Mouse (Mus musculus) frontal cortex, postnatal 10 days (tissue): ENCODE results near the gene Pecr.
"Not testable (repeated sequence)": the region's sequence is repeated elsewhere in the genome, so short reads cannot be mapped to it uniquely, and the experiment has no call there.

Experiments used
- DNase-seq, 2 experiments: peaks; one replicate each; pipeline ENCODE4 v3.0.0; 2022; ENCODE audit warnings: low spot score in 2 of 2, mixed read lengths in 1 of 2

Gene Pecr

DNA sequence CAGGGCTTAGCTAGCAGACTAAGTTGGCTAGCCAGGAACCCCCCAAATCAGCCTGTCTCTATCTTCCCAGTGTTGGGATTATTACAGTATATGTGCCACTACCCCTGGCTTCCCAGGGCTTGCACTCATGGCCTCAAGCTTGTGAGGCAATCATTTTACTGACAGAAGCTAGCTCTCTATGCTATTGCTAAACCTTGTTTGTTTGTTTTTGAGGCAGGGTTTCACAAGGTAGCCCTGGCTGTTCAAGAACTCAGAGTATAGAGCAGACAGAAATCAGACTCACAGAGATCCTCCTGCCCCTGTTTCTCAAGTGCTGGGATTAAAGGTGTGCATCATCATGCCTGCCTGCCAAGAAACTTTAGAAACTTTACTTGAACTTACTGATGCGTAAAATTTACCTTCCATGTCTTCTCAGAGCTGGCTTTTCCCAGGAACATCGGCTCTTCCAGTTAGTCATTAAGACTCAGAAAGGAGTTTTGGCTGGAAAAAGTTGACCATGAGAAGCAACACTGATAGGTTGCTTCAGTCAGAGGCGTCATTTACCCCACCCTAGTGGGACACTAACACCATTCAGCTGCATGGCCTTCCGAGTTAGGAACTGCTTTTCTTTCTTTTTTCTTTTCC lies 4.5 kb upstream of the Pecr start:
- no peak for DNase-seq

- DNase-seq: no peak
Observed at GRCm38 (mm10) chr1:72287893-72288292, 3.8 kb upstream of the Pecr start.

DNA sequence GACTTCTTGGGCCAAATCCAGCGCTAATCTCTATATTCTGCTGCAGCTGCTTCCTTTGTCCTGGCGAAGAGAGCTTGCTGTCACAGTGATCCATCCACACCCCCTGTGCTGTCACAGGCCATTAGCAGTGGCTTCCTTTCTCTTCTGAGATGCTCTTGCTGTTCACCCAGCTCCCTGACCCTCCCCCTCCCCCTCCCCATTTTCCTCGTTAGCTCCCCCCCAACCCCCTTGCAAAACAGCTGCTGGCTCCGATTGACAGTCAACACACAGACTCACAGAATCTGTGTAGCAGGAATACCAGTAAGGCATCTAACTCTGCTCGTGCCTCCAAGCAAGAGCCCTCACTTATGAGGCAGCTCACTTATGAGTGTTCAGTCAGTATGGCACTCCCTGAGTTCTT lies 2.8 kb upstream of the Pecr start:
- DNase-seq: peak in 1 of 2 experiments; percentile 26

DNA sequence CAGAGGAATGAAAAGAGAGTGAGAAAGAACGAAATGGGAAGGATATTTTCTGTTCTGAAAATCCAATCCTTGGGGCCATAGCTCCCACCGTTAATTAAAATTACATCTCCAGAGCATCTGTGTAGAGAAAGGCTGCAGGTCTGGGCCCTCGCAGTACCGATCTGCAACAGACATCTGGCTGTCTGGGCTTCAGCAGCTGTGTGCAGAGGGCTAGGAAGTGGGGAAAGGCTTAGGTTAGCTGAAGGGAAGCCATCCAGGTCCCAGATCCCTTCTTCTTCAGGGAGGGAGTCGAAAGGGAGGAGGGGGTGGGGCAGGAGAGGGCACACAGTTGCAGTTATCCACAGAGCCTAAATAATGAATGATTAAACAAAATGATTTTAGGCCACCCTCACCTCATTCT lies 425 bp upstream of the Pecr start:
- DNase-seq: no peak

DNA sequence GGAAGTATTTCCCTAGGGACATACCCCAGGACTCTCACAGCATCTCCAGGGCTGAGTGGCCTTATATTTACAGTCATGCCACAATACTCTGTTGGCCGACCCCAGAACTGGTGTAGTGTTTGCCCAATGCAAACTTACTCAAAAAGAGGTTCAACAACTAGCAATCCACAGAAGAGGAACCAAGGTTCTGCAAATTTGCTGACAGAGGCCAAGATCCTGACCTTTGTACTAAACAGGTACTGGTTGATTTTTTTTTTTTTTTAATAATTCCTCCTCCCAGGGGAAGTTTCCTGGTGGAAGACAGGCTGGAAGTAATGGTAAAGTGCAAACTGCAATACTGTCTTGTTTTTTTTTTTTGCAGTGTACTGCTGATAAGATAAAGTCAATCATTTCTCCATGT lies 1.5 kb downstream of the Pecr start:
- DNase-seq: no peak

- DNase-seq: no peak
Observed at GRCm38 (mm10) chr1:72278085-72278484, 6.0 kb downstream of the Pecr start.

DNA sequence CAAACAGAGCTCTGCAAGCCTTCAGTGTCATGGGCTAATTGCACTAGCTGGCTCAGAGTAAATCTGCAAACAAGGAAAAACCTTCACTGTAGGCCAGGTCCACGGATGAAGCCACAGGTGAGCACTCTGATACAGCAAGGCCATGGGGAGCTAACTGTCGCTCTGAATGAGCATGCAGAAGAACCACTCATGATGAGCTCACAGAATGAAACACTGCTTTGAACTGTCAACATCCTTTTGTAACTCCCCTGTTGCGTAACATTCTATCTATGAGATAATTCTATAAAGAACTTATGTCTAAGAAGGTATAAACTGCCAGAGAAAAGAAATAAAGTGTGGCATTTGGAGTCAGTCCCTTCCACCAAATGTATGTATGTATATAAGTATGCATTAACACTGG lies 21.0 kb downstream of the Pecr start:
- no peak for DNase-seq

- DNase-seq: no peak
Observed at GRCm38 (mm10) chr1:72256381-72257256, 27.5 kb downstream of the Pecr start.

- no peak for DNase-seq
Observed at GRCm38 (mm10) chr1:72255854-72256175, 28.3 kb downstream of the Pecr start.

GRCm38 (mm10) chr1:72255062-72255853 lies 28.9 kb downstream of the Pecr start:
- peak; percentile 47 to 75 for DNase-seq

DNA sequence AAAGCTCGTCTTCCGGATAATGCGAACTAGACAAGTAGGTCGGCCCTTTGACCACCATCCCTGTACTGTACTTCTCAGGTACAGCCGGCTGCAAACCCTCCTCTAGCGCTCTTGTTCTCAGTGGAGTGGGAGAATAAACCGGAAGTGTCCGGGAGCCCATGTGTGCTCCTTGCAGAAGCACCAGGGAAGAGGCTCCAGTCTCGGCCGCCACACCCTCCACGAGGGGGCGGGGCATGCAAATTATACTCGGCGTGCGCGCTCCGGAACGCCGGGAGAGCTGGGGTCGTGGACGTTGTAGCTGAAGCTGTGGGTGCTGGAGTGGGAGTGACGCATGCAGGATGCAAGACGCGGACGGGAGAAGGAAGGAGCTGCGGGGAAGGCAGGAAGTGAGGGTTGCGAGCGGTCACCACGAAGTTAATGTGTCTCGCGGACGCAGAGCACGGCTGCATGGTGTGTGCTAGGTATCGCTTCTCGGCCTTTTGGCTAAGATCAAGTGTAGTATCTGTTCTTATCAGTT lies 29.5 kb downstream of the Pecr start:
- peak; percentile 78 to 82 for DNase-seq

DNA sequence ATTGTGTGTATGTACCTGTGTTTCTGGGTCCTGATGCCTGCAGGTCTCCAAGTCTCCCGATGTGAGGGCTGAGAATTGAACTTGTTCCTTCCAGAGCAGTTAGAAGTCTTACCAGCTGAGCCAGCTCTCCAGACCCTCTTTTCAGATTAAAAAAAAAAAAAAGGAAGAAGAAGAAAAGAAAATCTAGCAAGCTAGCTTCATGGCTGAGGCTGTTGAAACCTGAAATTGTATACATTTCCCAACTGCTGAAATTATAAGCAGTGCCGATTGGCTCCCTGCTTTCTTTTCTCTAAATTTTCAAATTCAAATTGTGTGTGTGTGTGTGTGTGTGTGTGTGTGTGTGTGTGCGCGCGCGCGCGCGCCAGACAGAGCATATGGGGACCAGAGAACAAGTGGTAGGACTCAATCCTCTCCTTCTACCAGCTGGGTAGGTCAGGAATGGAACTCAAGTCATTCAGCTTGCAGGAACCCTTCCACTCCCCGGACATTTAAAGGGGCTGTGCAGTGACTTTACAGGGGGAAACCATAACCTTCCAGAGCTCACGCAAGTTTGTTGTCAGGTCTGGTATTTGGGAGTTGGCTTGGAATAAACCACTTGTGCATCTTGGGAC lies 30.1 kb downstream of the Pecr start:
- no peak for DNase-seq

DNA sequence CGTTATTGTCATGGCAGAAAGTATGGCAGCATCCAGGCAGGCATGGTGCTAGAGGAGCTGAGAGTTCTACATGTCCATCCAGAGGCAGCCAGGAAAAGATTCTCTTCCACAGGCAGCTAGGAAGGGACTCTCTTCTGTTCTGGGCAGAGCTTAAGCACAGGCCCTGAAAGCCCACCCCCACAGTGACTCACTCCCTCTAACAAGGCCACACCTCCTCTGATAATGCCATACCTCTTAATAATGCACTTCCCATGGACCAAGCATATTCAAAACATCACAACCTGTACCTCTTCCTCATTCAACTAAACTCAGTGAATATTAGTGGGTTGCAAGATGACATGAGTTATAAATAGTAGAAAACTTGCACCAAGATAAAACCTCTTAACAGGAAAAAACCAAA lies 32.3 kb downstream of the Pecr start:
- no peak for DNase-seq

DNA sequence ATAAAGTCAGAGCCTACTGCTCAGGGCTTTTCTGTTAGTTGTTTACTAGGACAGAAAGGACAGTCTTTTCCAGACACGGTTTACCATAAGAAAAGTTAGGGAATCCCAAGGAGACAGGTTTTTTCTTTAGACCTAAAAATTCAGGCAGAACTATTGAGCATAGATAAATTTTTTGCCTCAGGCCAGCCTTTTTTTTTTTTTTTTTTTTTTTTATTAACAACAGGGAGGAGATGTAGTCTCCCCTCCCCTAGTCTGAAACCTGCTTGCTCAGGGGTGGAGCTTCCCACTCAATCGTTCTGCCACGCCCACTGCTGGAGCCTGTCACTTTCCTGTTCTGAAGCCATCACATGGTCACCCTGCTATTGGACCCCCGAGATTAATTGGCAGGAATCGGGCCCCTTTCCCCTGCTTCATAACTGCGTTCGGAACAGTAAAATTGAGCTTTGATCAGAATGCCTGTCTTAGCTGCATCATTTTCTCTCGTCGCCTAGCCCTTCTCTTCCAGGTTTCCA lies 35.8 kb downstream of the Pecr start:
- DNase-seq: not testable (repeated sequence)

DNA sequence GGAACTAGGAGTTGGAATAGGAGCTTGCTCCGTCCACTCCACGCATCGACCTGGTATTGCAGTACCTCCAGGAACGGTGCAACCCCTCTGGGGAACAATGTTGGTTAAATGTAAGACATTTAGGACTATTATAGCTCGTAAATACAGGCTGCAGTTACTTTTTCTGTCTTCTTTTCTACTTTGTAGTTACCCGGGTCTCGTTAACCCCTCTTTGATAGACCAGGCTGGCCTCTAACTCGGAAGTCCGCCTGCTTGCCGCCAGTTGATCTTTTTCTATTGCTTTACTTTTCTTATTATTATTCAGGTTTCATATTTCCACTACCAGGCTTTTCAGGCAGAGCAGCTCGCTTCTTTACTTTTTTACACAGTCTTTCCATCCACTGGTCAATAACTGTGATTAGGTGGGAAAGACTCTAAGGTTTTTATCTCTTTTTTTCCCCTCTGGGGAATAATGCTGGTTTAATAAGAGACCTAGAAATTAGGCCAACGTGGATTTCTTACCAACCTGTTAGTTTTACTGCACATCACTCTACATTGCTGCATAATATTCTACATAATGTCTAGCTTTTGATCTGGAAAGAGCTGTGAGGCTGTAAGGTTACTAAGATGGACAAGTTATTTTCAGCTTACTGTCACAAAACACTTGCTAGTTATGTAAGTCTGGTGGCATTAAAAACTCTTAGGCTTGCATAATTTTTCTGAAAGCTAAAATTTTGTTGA lies 39.6 kb downstream of the Pecr start:
- DNase-seq: peak in 1 of 2 experiments; percentile 35

DNA sequence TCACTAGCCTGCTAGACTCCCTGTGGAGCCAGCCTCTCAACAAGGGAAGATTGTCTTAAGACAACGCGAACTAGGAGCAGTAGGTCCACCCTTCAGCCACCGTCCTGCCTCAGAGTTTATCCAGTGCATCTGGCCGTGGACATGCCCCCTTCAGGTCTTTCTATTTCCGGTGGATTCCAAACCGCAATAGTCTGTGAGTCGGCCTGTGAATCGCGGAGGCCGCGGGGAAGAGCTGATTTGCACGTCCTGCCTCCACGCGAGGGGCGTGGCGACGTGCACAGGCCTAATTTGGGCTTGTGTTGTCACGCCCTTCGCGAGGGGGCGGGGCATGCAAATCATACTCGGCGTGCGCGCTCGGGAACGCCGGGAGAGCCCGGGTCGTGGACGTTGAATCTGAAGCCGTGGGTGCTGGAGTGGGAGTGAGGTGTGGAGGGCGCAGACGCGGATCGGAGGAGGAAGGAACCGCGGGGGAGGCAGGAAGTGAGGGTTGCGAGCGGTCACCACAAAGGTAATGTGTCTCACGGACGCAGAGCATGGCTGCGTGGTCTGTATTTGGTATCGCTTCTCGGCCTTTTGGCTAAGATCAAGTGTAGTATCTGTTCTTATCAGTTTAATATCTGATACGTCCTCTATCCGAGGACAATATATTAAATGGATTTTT lies 40.3 kb downstream of the Pecr start:
- DNase-seq: peak; percentile 91 to 95

- DNase-seq: no peak
Observed at GRCm38 (mm10) chr1:72242581-72243143, 41.5 kb downstream of the Pecr start.

GRCm38 (mm10) chr1:72239113-72239512 lies 45.0 kb downstream of the Pecr start:
- DNase-seq: not testable (repeated sequence)

DNA sequence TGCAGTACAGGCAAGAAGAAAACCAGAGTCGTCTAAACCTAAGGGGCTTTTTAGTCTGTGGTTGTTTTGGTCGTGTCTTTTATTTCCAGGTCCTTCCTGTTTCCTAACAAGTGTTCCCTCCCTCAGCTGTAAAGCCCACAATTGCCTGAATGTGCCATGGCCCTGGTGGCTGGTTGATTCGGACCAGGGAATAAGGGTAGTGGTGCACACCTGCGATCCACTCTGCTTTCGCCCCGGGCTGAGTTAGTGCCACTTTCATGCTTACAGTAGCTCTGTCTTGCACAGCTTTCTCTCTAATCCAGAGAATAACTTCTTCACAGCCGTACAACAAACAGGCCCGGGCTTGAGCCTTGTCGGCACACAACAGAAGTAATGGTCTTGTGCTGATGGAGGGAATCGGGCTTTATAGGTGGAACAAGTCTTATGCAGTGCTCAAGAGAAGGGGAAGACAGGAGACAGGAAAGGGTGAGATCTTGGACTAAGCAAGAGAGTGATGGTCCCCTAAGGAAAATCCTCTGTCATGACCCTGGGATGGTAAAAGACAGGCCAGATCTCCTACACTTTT lies 46.0 kb downstream of the Pecr start:
- no peak for DNase-seq
